Mouse (Mus musculus) Patski (cell line): Measurements from ENCODE around the gene Plk5. TPM values are rescaled to one million over a fixed set of nuclear protein-coding genes. Genes with fewer than 3 reads are reported as not detected.

ENCODE experiments used
- ATAC-seq: fragments of 100-300 bp; one replicate; pipeline ENCODE4 v1.8.0; 2021
- CTCF ChIA-PET: fragments of 350-600 bp; sonication (Branson Sonifier 250); formaldehyde crosslinking; loops from one replicate; lab custom pipeline; 2022; ENCODE audit warnings: inconsistent platforms; lab: Charles Lee
- POLR2A ChIA-PET: fragments of 350-600 bp; sonication (Branson Sonifier 250); formaldehyde crosslinking; loops from one replicate; lab custom pipeline; 2022; ENCODE audit warnings: antibody characterized with exemption, inconsistent platforms; lab: Charles Lee
- DNase-seq: peaks from one replicate; pipeline ENCODE4 v3.0.0-alpha.2; 2011; ENCODE audit warnings: low read depth, low spot score
- H3K27me3 ChIP-seq: fragments of 371-371 bp; one replicate; pipeline ENCODE4 v1.5.1; 2021
- CTCF ChIP-seq: fragments of 100-300 bp; IDR thresholded peaks from one replicate; pipeline ENCODE4 v1.5.1; 2021
- in situ Hi-C: fragments of 300-500 bp; cut with MboI; formaldehyde crosslinking; loops from 3 replicates; pipeline ENCODE4 v1.11.1; 2018; ENCODE audit warnings: low pct_unique_long_range_greater_than_20kb, mixed read lengths
- polyA plus RNA-seq: library from polyadenylated mRNA; unstranded; gene quantifications from one replicate; pipeline ENCODE4 v1.2.3, GENCODE M21; 2021

Plk5 gene
- polyA plus RNA-seq, 1 experiment from 2014 or later: 0.62 TPM

DNA sequence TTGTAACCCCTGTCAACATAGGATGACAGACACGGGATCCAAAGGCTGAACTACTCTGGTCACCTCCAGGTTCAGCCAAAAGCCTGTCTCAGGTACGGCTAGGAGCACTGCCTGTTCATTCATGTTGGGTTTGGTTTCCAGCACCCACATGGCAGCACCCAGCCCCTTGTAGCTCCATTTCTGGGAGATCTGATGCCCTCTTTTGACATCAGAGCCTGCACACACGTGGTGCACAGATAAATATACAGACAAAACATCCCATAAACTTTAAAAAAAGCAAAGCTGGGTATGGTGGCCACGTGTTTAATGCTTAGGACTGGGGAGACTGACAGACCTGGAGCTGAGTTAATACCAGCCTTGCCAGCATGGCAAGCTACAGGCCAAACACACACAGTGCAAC, 51.7 kb downstream of the Plk5 start:
- TF ChIP-seq CTCF: no peak
- ChIA-PET POLR2A (interaction anchor here (1.1 to 1.5 kb wide), 3 partner anchors 10 to 64 kb away, joined by 3 to 4 read pairs (median 3); no protein-coding TSS in a partner anchor), CTCF (interaction anchor here (0.7 kb wide), 1 partner anchor 15 kb away, joined by 3 read pairs; no protein-coding TSS in a partner anchor)
- no peak for DNase-seq
- no peak for ATAC-seq
- H3K27me3 ChIP-seq: no peaks in the 10 kb centered on the region
- in situ Hi-C loops: no loop called here

DNA sequence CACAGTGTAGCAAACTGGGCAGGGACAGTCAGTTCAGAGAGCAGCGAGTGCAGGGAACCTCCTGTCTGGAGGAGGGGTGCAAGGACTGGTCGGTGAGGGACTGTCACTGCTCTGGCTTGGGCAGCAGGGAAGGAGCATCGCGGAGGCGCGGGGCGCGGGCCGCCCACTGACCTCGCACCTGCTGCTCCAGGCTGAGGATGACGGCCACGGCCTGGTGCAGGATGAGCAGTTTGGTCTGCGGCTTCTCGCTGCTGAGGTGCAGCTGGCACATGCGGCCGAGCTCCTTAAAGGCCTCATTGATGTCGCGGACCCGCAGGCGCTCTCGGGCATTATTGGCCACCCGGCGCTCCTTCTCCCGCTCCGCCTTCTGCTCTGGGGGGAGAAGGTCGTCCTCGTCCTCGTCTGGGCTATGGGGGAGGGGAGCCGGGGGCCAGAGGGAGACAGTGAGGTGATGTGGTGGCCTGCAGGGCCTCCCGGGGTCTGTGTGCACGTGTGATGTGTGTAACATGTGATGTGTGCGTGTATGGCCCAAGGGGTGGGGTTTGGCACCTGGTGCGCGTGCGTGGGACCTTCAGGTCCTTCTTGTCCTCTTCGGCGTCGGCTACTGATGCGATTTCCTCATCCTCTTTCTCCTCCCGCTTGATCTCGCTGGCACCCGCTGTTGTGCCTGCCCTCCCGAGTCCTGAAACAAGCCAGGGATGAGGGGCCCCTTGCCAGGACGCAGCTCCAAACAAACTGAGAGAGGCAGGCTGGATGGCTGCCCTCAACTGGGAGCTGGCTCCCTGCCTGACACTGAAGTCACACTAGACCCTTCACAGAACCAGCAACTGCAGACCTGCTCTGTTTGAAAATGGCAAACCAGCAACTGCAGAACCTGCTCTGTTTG, 56.6 kb downstream of the Plk5 start:
- POLR2A ChIA-PET: no interaction called here
- no peak for TF ChIP-seq CTCF
- in situ Hi-C loops: no loop called here
- DNase-seq (no peak), ATAC-seq (no peak)
- CTCF ChIA-PET: no interaction called here
- H3K27me3 ChIP-seq: no peaks in the 10 kb centered on the region

Other genes with a start within 250 kb of the Plk5 start
- 140 TPM for gene Stk11, start 240.7 kb upstream of the Plk5 start, polyA plus RNA-seq
- gene Atp5d, start 217.8 kb upstream of the Plk5 start, polyA plus RNA-seq: 475 TPM
- gene Cbarp, start 215.6 kb upstream of the Plk5 start, polyA plus RNA-seq: 30.0 TPM
- 116 TPM for gene Midn, start 208.2 kb upstream of the Plk5 start, polyA plus RNA-seq
- gene Cirbp, start 190.5 kb upstream of the Plk5 start, polyA plus RNA-seq: 62.1 TPM
- gene 1600002K03Rik, start 183.5 kb upstream of the Plk5 start, polyA plus RNA-seq: 7.9 TPM
- gene Efna2, start 177.0 kb upstream of the Plk5 start, polyA plus RNA-seq: 1.1 TPM
- 41.4 TPM for gene Mum1, start 130.0 kb upstream of the Plk5 start, polyA plus RNA-seq
- gene Ndufs7, start 107.3 kb upstream of the Plk5 start, polyA plus RNA-seq: 182 TPM
- gene Gamt, start 95.4 kb upstream of the Plk5 start, polyA plus RNA-seq: 8.2 TPM
- 157 TPM for gene Dazap1, start 95.0 kb upstream of the Plk5 start, polyA plus RNA-seq
- 1,353 TPM for gene Rps15, start 64.0 kb upstream of the Plk5 start, polyA plus RNA-seq
- 0.14 TPM for gene Apc2, start 60.5 kb upstream of the Plk5 start, polyA plus RNA-seq
- 34.7 TPM for gene 2310011J03Rik, start 35.9 kb upstream of the Plk5 start, polyA plus RNA-seq
- 6.2 TPM for gene Pcsk4, start 27.0 kb upstream of the Plk5 start, polyA plus RNA-seq
- gene Reep6, start 26.5 kb upstream of the Plk5 start, polyA plus RNA-seq: 6.9 TPM
- gene Adamtsl5, start 8.0 kb upstream of the Plk5 start, polyA plus RNA-seq: 1.2 TPM
- gene Mex3d, start 31.2 kb downstream of the Plk5 start, polyA plus RNA-seq: 30.6 TPM
- gene Mbd3, start 43.1 kb downstream of the Plk5 start, polyA plus RNA-seq: 181 TPM
- 535 TPM for gene Uqcr11, start 50.4 kb downstream of the Plk5 start, polyA plus RNA-seq
- 96.9 TPM for gene Tcf3, start 77.2 kb downstream of the Plk5 start, polyA plus RNA-seq
- not detected for gene Onecut3, start 138.4 kb downstream of the Plk5 start, polyA plus RNA-seq
- gene Atp8b3, start 182.7 kb downstream of the Plk5 start, polyA plus RNA-seq: 0.24 TPM
- gene Rexo1, start 205.1 kb downstream of the Plk5 start, polyA plus RNA-seq: 32.2 TPM
- 18.7 TPM for gene Klf16, start 220.9 kb downstream of the Plk5 start, polyA plus RNA-seq
- gene Abhd17a, start 233.9 kb downstream of the Plk5 start, polyA plus RNA-seq: 74.3 TPM
- 76.6 TPM for gene Scamp4, start 246.4 kb downstream of the Plk5 start, polyA plus RNA-seq
- 4.7 TPM for gene Adat3, start 246.4 kb downstream of the Plk5 start, polyA plus RNA-seq
- gene Gm49322, start 249.6 kb downstream of the Plk5 start, polyA plus RNA-seq: 1.7 TPM